Mouse (Mus musculus): ENCODE measurements at regions not wholly inside any gene's neighbourhood (a gene's known extent, or its start where the extent isn't known, plus 50 kb on each side); places are given as distances from the start of the nearest gene placed in this dataset.

DNA sequence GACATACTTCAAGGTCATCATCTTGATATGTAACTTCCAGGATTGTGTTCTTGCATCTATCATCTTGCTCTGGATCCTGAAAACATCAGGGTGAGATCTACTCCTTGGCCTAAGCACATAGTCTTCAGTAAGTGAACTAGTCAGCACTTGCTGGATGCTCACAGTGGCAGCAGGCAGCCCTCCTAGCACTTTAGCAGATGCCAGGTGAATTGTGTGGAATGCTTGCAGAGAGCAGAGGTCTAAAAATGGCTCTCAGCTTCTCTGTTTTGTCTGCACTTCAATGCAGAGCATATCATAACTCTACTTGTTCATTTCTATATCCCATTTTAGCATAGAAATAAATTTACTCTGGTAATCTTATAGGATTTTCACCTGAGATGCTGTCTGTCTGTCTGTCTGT is 85.8 kb upstream of the Fam84a start:
- no peak for DNase-seq

DNA sequence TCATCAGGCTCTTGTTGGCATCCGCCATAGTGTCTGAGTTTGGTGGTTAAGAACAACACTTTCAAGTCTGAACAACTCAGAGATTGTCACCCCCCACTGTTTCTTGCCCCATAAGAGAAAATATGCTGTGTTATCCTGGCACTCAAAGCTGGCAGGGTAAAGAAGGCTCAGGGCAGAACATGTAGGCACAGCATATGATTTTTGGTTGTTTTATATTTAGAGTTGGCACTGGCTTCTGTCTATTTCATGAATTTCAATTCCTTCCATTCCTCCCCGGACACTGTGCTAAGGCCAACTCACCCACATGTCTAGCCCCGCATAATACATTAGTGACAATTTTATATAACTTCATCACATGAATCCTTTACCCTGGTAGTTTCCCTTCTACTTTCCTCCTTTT is 83.5 kb upstream of the Fam84a start:
- no peak for DNase-seq

DNA sequence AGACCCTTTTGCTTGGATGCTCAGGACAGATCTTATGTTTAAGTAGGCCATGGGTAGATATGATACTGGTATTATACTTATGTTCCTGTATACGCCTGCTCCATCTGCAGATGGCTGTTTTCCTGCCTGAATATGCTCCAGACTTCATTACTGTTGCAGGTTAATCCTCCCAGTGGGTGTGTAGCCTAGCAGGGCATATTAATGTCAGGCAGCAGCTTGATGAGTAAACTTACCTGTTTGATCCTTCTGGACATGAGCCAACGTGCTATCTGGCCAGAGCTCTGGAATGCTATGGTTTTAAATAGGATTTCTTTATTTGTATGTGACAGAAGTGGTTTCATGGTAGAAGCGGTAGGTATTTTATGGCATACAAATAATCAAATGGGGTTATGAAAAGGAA is 60.8 kb upstream of the Fam84a start:
- DNase-seq: no peak

GRCm38 (mm10) chr12:14209881-14210280 is 58.0 kb upstream of the Fam84a start:
- DNase-seq: no peak

DNA sequence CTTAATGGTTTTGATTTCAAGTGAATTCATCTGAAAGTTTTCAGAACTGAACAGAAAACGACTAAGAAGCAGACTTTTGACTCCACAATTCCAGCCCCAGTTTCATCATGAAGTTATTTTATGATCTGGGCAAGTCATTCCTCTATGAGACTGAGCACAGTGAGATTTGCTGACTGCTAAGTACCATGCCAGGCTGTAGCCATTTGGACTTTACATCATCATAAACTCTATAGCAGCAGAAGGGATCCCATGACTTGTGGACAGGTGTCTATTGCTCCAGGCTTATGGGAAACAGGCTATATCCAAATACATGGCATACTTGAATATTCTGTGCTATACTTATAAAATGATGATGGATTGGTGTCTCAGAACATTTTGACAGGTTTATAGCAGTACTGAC is 55.4 kb upstream of the Fam84a start:
- DNase-seq: no peak

DNA sequence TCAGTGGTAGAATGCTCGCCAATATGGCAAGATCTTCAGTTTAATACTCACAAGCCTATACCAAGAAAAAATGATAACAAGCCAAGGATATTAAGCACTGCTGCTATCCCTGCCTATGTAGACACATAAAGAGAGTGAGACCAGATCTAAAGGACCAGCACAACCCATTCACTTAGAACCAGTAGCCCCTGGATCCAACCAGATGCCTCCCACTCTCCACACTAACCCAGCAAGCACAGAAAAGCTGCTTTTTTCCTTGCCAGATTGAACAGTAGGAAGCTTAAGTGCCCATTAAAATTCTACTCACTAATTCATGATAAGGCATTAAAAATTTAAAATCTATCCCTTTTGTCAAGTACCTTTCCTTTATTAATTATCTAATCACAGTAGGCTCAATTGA is 52.6 kb upstream of the Fam84a start:
- no peak for DNase-seq

Data from kidney, adult 18-20 months (tissue).